Mouse (Mus musculus) midbrain, embryonic 16.5 days (tissue): Measurements from ENCODE around the gene Dnttip2. TPM values are rescaled to one million over a fixed set of nuclear protein-coding genes. Genes with fewer than 3 reads are reported as not detected.

ENCODE experiments used
- ATAC-seq: fragments of 200-750 bp; cut with Nextera tagmentation; 2 replicates; pipeline ENCODE4 v1.8.0; 2017; ENCODE audit warnings: moderate TSS enrichment
- H3K27ac ChIP-seq: fragments of 300-500 bp; sonication (generic); 2 replicates; pipeline ENCODE4 v1.5.1; 2014; ENCODE audit warnings: mild to moderate bottlenecking, low read length, mixed read lengths
- H3K27me3 ChIP-seq: fragments of 300-500 bp; sonication (generic); 2 replicates; pipeline ENCODE4 v1.6.1; 2014; ENCODE audit warnings: low read depth, low read length, mixed read lengths; ENCODE audit not compliant: control insufficient read depth, insufficient read depth
- H3K36me3 ChIP-seq: fragments of 300-500 bp; sonication (generic); 2 replicates; pipeline ENCODE4 v1.6.1; 2014; ENCODE audit warnings: mild to moderate bottlenecking, low read length, moderate library complexity, mixed read lengths; ENCODE audit not compliant: control insufficient read depth, insufficient read depth
- H3K4me1 ChIP-seq: fragments of 300-500 bp; sonication (generic); 2 replicates; pipeline ENCODE4 v1.6.1; 2014; ENCODE audit warnings: mild to moderate bottlenecking, low read length, mixed read lengths; ENCODE audit not compliant: control insufficient read depth, insufficient read depth
- H3K4me2 ChIP-seq: fragments of 300-500 bp; sonication (generic); 2 replicates; pipeline ENCODE4 v1.6.1; 2014; ENCODE audit warnings: mild to moderate bottlenecking, low read length, mixed read lengths
- H3K4me3 ChIP-seq: fragments of 300-500 bp; sonication (generic); 2 replicates; pipeline ENCODE4 v1.5.1; 2014; ENCODE audit warnings: low read depth, mild to moderate bottlenecking, low read length, moderate library complexity, mixed read lengths
- H3K9ac ChIP-seq: fragments of 300-500 bp; sonication (generic); 2 replicates; pipeline ENCODE4 v1.6.1; 2014; ENCODE audit warnings: low read depth, low read length, mixed read lengths
- H3K9me3 ChIP-seq: fragments of 300-500 bp; sonication (generic); replicated peaks from 2 replicates; pipeline ENCODE4 v1.6.1; 2014; ENCODE audit warnings: mild to moderate bottlenecking, low read length, mixed read lengths; ENCODE audit not compliant: control insufficient read depth, poor library complexity, severe bottlenecking
- WGBS: fragments of 180-500 bp; shearing (Covaris S2); extraction: QIAGEN DNeasy Blood & Tissue Kit; methylation state at CpG from one replicate; pipeline ENCODE4 v1.1.7; 2014; 5-methylcytosine and 5-hydroxymethylcytosine counted together
- polyA plus RNA-seq: library from polyadenylated mRNA; unstranded; fragments of >200 nt; fragmentation: Nextera tagmentation; extraction: Ambion mirVana; gene quantifications from 2 replicates; pipeline ENCODE4 v1.2.1, GENCODE M21; 2015

Gene Dnttip2
- polyA plus RNA-seq, 1 experiment from 2014 or later, result 42.6 TPM

DNA sequence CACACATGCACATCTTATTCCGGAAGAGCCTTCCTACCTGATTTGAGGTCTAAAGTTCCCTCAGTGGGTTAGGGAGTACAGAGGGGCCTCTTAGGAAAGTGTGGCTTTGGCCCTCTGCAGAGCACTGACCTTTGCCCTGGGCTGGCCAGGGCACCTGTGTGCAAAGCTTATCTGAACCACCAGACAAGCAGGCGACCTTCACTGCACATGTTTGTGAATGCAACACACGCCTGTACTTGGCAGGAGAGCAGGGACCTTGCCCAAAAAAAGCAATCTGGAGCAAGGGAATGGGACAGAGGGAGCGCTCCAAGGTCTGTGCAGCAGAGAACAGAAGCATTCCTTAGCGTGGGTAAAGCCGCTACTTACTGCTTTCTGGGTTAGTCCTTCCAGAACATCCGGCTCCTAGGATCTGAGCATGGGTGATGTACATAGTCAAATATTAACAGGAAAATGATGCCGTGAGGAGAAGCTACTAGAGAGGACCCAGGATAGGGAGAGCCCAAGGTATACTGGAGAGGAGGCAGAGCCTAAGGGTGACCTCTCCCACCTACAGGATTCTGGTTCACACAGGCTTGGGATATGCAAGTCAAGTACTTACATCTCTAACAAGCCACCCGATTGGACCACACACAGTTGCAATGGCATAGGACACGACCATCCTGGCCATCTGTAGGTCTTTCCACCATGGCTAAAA is 38.9 kb downstream of the Dnttip2 start:
- no peaks in the 10 kb centered on the region for H3K9me3 ChIP-seq
- no peak overlapping the region for H3K4me3 ChIP-seq
- H3K27ac ChIP-seq, result no peak overlapping the region
- WGBS, result 76% methylated on average over 10 of the region's 10 CpGs
- no peak overlapping the region for H3K4me2 ChIP-seq
- H3K9ac ChIP-seq, result no peak overlapping the region
- H3K27me3 ChIP-seq, result no peaks in the 10 kb centered on the region
- peaks cover 6% of the 10 kb centered on the region; the same call in 1 of the 2 replicates for H3K4me1 ChIP-seq
- no peak for ATAC-seq
- no peaks in the 10 kb centered on the region for H3K36me3 ChIP-seq

- no peak overlapping the region for H3K4me2 ChIP-seq
- no peaks in the 10 kb centered on the region for H3K27me3 ChIP-seq
- H3K27ac ChIP-seq, result no peak overlapping the region
- no peaks in the 10 kb centered on the region for H3K9me3 ChIP-seq
- no peak for ATAC-seq
- H3K4me3 ChIP-seq, result no peak overlapping the region
- peaks cover 6% of the 10 kb centered on the region; the same call in 1 of the 2 replicates for H3K4me1 ChIP-seq
- no peaks in the 10 kb centered on the region for H3K36me3 ChIP-seq
- H3K9ac ChIP-seq, result no peak overlapping the region
- WGBS, result 46% methylated on average over 7 of the region's 7 CpGs
Observed at GRCm38 (mm10) chr3:122313936-122314335, 39.7 kb downstream of the Dnttip2 start.

- H3K9ac ChIP-seq, result 0 out of 2 replicates have a peak overlapping the region, but pooled peaks have one; percentile 25
- no peaks in the 10 kb centered on the region for H3K27me3 ChIP-seq
- H3K36me3 ChIP-seq, result no peaks in the 10 kb centered on the region
- H3K4me3 ChIP-seq, result no peak overlapping the region
- WGBS, result 12% methylated on average over 11 of the region's 11 CpGs
- H3K4me2 ChIP-seq, result peak overlapping the region; percentile 35
- no peaks in the 10 kb centered on the region for H3K9me3 ChIP-seq
- peaks cover 6% of the 10 kb centered on the region; the same call in 1 of the 2 replicates for H3K4me1 ChIP-seq
- peak; percentile 28; the same call in 1 of the 2 replicates for ATAC-seq
- no peak overlapping the region for H3K27ac ChIP-seq
Observed at GRCm38 (mm10) chr3:122316621-122317020, 42.4 kb downstream of the Dnttip2 start.

DNA sequence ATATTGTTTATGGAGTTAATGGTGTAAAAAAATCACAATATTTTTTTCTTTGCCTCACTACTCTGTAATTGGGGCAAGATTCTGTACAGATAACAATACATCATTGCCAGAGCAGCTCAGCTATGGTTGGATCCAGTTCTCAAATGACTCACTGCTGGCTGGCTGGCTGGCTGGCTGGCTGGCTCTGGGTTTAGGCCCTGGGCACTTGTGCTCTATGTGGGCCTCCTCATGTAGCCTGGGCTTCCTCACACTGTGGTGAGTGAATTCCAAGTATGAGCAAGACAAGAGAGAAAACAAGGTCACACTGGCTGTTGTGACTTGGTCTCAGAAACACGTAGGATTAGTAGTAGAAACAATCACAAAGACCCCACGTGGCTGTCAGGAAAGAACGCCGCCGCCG is 43.2 kb downstream of the Dnttip2 start:
- no peak for ATAC-seq
- Histone ChIP-seq H3K4me1 (peaks cover 6% of the 10 kb centered on the region; the same call in 1 of the 2 replicates), H3K4me2 (no peak overlapping the region), H3K36me3 (no peaks in the 10 kb centered on the region), H3K9ac (no peak overlapping the region), H3K4me3 (no peak overlapping the region), H3K9me3 (no peaks in the 10 kb centered on the region), H3K27ac (no peak overlapping the region), H3K27me3 (no peaks in the 10 kb centered on the region)
- WGBS, result 84% methylated on average over 6 of the region's 6 CpGs

- no peak overlapping the region for H3K4me3 ChIP-seq
- WGBS, result 83% methylated on average over 9 of the region's 9 CpGs
- H3K4me1 ChIP-seq, result no peaks in the 10 kb centered on the region
- H3K4me2 ChIP-seq, result no peak overlapping the region
- ATAC-seq, result no peak
- H3K27me3 ChIP-seq, result no peaks in the 10 kb centered on the region
- no peak overlapping the region for H3K27ac ChIP-seq
- H3K9me3 ChIP-seq, result no peaks in the 10 kb centered on the region
- H3K9ac ChIP-seq, result no peak overlapping the region
- H3K36me3 ChIP-seq, result no peaks in the 10 kb centered on the region
Observed at GRCm38 (mm10) chr3:122322226-122322625, 48.0 kb downstream of the Dnttip2 start.

- no peak overlapping the region for H3K4me3 ChIP-seq
- no peak for ATAC-seq
- no peak overlapping the region for H3K4me2 ChIP-seq
- H3K36me3 ChIP-seq, result no peaks in the 10 kb centered on the region
- 94% methylated on average over 6 of the region's 6 CpGs for WGBS
- no peak overlapping the region for H3K9ac ChIP-seq
- H3K4me1 ChIP-seq, result no peaks in the 10 kb centered on the region
- no peak overlapping the region for H3K27ac ChIP-seq
- no peaks in the 10 kb centered on the region for H3K9me3 ChIP-seq
- H3K27me3 ChIP-seq, result no peaks in the 10 kb centered on the region
Observed at GRCm38 (mm10) chr3:122323841-122324240, 49.7 kb downstream of the Dnttip2 start.

DNA sequence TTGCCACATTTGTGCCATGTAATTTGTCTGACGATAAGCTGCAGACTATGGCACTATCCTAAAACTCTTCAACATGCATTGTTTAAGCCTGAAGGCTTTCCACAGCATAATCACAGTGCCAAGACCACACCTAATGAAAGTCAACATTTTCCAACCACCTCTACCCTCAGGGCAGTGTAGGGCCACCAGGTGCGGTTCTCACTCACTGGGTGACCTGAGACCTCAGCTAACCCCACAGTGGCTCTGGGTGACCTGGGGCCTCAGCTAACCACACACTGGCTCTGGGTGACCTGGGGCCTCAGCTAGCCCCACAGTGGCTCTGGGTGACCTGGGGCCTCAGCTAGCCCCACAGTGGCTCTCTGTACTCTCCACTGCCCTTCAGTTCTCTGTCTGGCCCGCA is 50.3 kb downstream of the Dnttip2 start:
- Histone ChIP-seq H3K9ac (no peak overlapping the region), H3K36me3 (no peaks in the 10 kb centered on the region), H3K27me3 (no peaks in the 10 kb centered on the region), H3K27ac (no peak overlapping the region), H3K4me2 (no peak overlapping the region), H3K4me3 (no peak overlapping the region), H3K4me1 (no peaks in the 10 kb centered on the region), H3K9me3 (no peaks in the 10 kb centered on the region)
- 92% methylated on average over 3 of the region's 3 CpGs for WGBS
- no peak for ATAC-seq

- no peak for ATAC-seq
- Histone ChIP-seq H3K27me3 (no peaks in the 10 kb centered on the region), H3K27ac (no peak overlapping the region), H3K4me3 (no peak overlapping the region), H3K4me2 (no peak overlapping the region), H3K9me3 (no peaks in the 10 kb centered on the region), H3K9ac (no peak overlapping the region), H3K36me3 (no peaks in the 10 kb centered on the region), H3K4me1 (no peaks in the 10 kb centered on the region; the same call in 1 of the 2 replicates)
- 85% methylated on average over 12 of the region's 12 CpGs for WGBS
Observed at GRCm38 (mm10) chr3:122330484-122330883, 56.3 kb downstream of the Dnttip2 start.

DNA sequence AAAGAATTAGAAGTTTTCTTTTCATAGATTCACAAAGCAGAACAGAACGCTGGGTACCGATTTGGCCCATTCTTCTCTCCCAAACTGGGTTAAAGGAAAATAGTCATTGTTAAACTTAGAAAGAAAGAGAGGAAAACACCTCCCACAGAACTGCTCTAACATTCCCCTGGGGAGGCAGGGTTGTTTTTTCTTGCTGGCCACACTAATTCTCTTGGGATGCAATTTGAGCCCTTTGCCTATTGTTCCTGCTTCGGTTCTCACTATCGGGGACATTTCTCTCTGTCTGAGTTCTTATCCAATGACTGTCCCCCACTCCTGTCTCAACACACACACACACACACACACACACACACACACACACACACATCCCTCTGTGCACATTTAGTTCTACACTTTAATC is 59.3 kb downstream of the Dnttip2 start:
- Histone ChIP-seq H3K4me3 (no peak overlapping the region), H3K9ac (no peak overlapping the region), H3K9me3 (no peaks in the 10 kb centered on the region), H3K27ac (no peak overlapping the region), H3K36me3 (no peaks in the 10 kb centered on the region), H3K27me3 (no peaks in the 10 kb centered on the region), H3K4me1 (no peaks in the 10 kb centered on the region; the same call in 1 of the 2 replicates), H3K4me2 (no peak overlapping the region)
- no peak for ATAC-seq
- WGBS, result 19% methylated on average over 4 of the region's 4 CpGs
